Mouse (Mus musculus) liver, embryonic 16.5 days (tissue): Measurements from ENCODE around the gene Crcp. TPM values are rescaled to one million over a fixed set of nuclear protein-coding genes. Genes with fewer than 3 reads are reported as not detected.

Experiments used
- ATAC-seq: fragments of 200-750 bp; cut with Nextera tagmentation; 2 replicates; pipeline ENCODE4 v1.8.0; 2017; ENCODE audit warnings: low read depth, mild to moderate bottlenecking, moderate number of reproducible peaks, moderate library complexity
- H3K27ac ChIP-seq: fragments of 300-500 bp; sonication (generic); 2 replicates; pipeline ENCODE4 v1.5.1; 2014; ENCODE audit warnings: mild to moderate bottlenecking, low read length
- H3K27me3 ChIP-seq: fragments of 300-500 bp; sonication (generic); 2 replicates; pipeline ENCODE4 v1.6.1; 2014; ENCODE audit warnings: low read depth, low read length, mixed read lengths; ENCODE audit not compliant: control insufficient read depth, insufficient read depth
- H3K36me3 ChIP-seq: fragments of 300-500 bp; sonication (generic); 2 replicates; pipeline ENCODE4 v1.6.1; 2014; ENCODE audit warnings: mild to moderate bottlenecking; ENCODE audit not compliant: control insufficient read depth, insufficient read depth
- H3K4me1 ChIP-seq: fragments of 300-500 bp; sonication (generic); 2 replicates; pipeline ENCODE4 v1.6.1; 2014; ENCODE audit warnings: low read depth, low read length, mixed read lengths; ENCODE audit not compliant: control insufficient read depth
- H3K4me2 ChIP-seq: fragments of 300-500 bp; sonication (generic); 2 replicates; pipeline ENCODE4 v1.6.1; 2014; ENCODE audit warnings: low read depth, low read length, mixed read lengths
- H3K4me3 ChIP-seq: fragments of 300-500 bp; sonication (generic); 2 replicates; pipeline ENCODE4 v1.5.1; 2014; ENCODE audit warnings: low read depth, mild to moderate bottlenecking, low read length
- H3K9ac ChIP-seq: fragments of 300-500 bp; sonication (generic); 2 replicates; pipeline ENCODE4 v1.6.1; 2014; ENCODE audit warnings: low read depth, low read length
- H3K9me3 ChIP-seq: fragments of 300-500 bp; sonication (generic); replicated peaks from 2 replicates; pipeline ENCODE4 v1.6.1; 2016; ENCODE audit warnings: low read length; ENCODE audit not compliant: control insufficient read depth
- WGBS: fragments of 180-500 bp; shearing (Covaris S2); extraction: QIAGEN DNeasy Blood & Tissue Kit; methylation state at CpG from one replicate; pipeline ENCODE4 v1.1.7; 2014; ENCODE audit not compliant: insufficient replicate concordance; 5-methylcytosine and 5-hydroxymethylcytosine counted together
- polyA plus RNA-seq: library from polyadenylated mRNA; unstranded; fragments of >200 nt; fragmentation: Nextera tagmentation; extraction: Ambion mirVana; gene quantifications from 2 replicates; pipeline ENCODE4 v1.2.1, GENCODE M21; 2015

The Crcp gene
- polyA plus RNA-seq, 1 experiment from 2014 or later: 17.8 TPM

- Histone ChIP-seq H3K36me3 (peaks cover 3% of the 10 kb centered on the region; the same call in 1 of the 2 replicates), H3K27me3 (no peaks in the 10 kb centered on the region), H3K27ac (peak overlapping the region; percentile 8; the same call in 1 of the 2 replicates), H3K9me3 (no peaks in the 10 kb centered on the region), H3K4me2 (no peak overlapping the region), H3K4me3 (no peak overlapping the region), H3K4me1 (peaks cover 13% of the 10 kb centered on the region; the same call in 1 of the 2 replicates), H3K9ac (no peak overlapping the region)
- peak; percentile 43; the same call in 1 of the 2 replicates for ATAC-seq
- 73% methylated on average over 12 of the region's 12 CpGs for WGBS
Measured at GRCm38 (mm10) chr5:130059413-130060328, 30.6 kb downstream of the Crcp start.

- H3K4me3 ChIP-seq: no peak overlapping the region
- H3K4me2 ChIP-seq: no peak overlapping the region
- ATAC-seq: 0 out of 2 replicates have a peak, but pooled peaks have one; percentile 6
- no peak overlapping the region for H3K27ac ChIP-seq
- no peaks in the 10 kb centered on the region for H3K27me3 ChIP-seq
- peaks cover 3% of the 10 kb centered on the region; the same call in 1 of the 2 replicates for H3K36me3 ChIP-seq
- peaks cover 11% of the 10 kb centered on the region; the same call in 1 of the 2 replicates for H3K4me1 ChIP-seq
- WGBS: 75% methylated on average over 4 of the region's 4 CpGs
- no peak overlapping the region for H3K9ac ChIP-seq
- no peaks in the 10 kb centered on the region for H3K9me3 ChIP-seq
Measured at GRCm38 (mm10) chr5:130060329-130060665, 31.2 kb downstream of the Crcp start.

DNA sequence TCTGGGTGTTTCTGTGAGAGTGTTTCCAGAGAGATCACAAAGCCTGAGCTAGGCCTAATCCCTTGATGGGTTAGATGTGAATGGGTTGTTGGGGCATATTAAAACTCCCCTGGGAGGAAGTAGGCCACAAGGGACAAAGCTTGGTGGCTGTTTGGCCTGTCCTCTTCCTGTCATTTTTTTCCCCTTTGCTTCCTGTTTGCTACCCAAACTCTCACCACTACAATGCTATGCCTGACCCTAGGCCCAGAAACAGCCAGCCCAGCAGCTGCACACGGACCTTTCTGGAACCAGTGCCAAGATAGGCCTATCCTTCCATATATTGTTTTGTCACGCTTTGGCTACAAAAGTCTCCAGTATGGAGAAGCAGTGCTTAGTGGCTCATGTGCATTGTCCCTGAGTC lies 33.0 kb downstream of the Crcp start:
- Histone ChIP-seq H3K27ac (no peak overlapping the region), H3K36me3 (peaks cover 3% of the 10 kb centered on the region; the same call in 1 of the 2 replicates), H3K9ac (no peak overlapping the region), H3K9me3 (no peaks in the 10 kb centered on the region), H3K27me3 (no peaks in the 10 kb centered on the region), H3K4me3 (no peak overlapping the region), H3K4me1 (peaks cover 5% of the 10 kb centered on the region; the same call in 1 of the 2 replicates), H3K4me2 (no peak overlapping the region)
- WGBS: 47% methylated on average over 2 of the region's 2 CpGs
- peak; percentile 17; the same call in 1 of the 2 replicates for ATAC-seq

- H3K4me1 ChIP-seq: peaks cover 15% of the 10 kb centered on the region; the same call in 1 of the 2 replicates
- peaks cover 3% of the 10 kb centered on the region; the same call in 1 of the 2 replicates for H3K36me3 ChIP-seq
- no peak overlapping the region for H3K9ac ChIP-seq
- H3K4me3 ChIP-seq: no peak overlapping the region
- no peak overlapping the region for H3K27ac ChIP-seq
- ATAC-seq: no peak
- whole genome bisulfite sequencing: 65% methylated on average over 2 of the region's 2 CpGs
- no peak overlapping the region for H3K4me2 ChIP-seq
- H3K9me3 ChIP-seq: no peaks in the 10 kb centered on the region
- no peaks in the 10 kb centered on the region for H3K27me3 ChIP-seq
Measured at GRCm38 (mm10) chr5:130063760-130064159, 34.7 kb downstream of the Crcp start.

- no peak overlapping the region for H3K4me2 ChIP-seq
Measured at GRCm38 (mm10) chr5:130065579-130065978, 36.5 kb downstream of the Crcp start.

GRCm38 (mm10) chr5:130067841-130068264 lies 38.8 kb downstream of the Crcp start:
- H3K27ac ChIP-seq: no peak overlapping the region
- H3K27me3 ChIP-seq: no peaks in the 10 kb centered on the region
- peak; percentile 54 for ATAC-seq
- no peak overlapping the region for H3K4me2 ChIP-seq
- no peaks in the 10 kb centered on the region for H3K36me3 ChIP-seq
- peaks cover 10% of the 10 kb centered on the region; the same call in 1 of the 2 replicates for H3K4me1 ChIP-seq
- no peaks in the 10 kb centered on the region for H3K9me3 ChIP-seq
- WGBS: 27% methylated on average over 3 of the region's 3 CpGs
- H3K4me3 ChIP-seq: no peak overlapping the region
- H3K9ac ChIP-seq: no peak overlapping the region

More at GRCm38 (mm10) chr5:130065579-130065978, 36.5 kb downstream of the Crcp start:
- Histone ChIP-seq H3K27me3 (no peaks in the 10 kb centered on the region), H3K9me3 (no peaks in the 10 kb centered on the region), H3K4me1 (peaks cover 10% of the 10 kb centered on the region; the same call in 1 of the 2 replicates), H3K4me3 (no peak overlapping the region), H3K36me3 (peaks cover under 1% of the 10 kb centered on the region; the same call in 1 of the 2 replicates), H3K27ac (no peak overlapping the region), H3K9ac (no peak overlapping the region)
- WGBS: 87% methylated on average over 1 of the region's 1 CpGs
- ATAC-seq: no peak

- Histone ChIP-seq H3K27ac (peak within 1 kb of the TSS; percentile 20; the same call in 1 of the 2 replicates), H3K9ac (no peak within 1 kb of the TSS), H3K4me3 (no peak within 1 kb of the TSS), H3K36me3 (no peaks in the 10 kb centered on the region), H3K4me1 (peaks cover 4% of the 10 kb centered on the region; the same call in 1 of the 2 replicates), H3K4me2 (no peak within 1 kb of the TSS), H3K27me3 (no peaks in the 10 kb centered on the region; the same call in 1 of the 2 replicates), H3K9me3 (no peaks in the 10 kb centered on the region)
- ATAC-seq: no peak
- WGBS: 78% methylated on average over 6 of the region's 6 CpGs
Measured at GRCm38 (mm10) chr5:130073026-130073425, 43.9 kb downstream of the Crcp start, which contains the start of gene Tpst1. Gene Tpst1 (plus strand): TSS chr5:130073326.

DNA sequence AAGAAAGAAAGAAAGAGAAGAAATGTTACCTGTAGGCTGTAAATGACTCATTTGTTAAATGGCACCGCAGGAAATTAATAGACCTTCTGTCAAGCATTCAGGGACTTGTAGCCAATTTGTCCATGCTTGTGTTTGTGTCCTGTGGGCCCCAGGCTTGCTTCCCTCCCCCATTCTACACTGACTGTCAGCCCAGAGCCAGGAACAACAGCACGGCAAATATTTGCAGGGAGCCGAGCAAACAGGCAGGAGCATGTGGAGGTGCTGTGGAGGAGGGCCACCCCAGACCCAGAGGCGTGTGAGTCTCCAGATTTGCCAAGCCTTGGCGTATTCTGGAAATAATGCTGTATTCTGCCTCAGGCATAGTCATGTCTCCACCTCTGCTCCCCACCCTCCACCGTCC lies 45.4 kb downstream of the Crcp start:
- Histone ChIP-seq H3K9ac (no peak overlapping the region), H3K27ac (peak overlapping the region; percentile 43; the same call in 1 of the 2 replicates), H3K9me3 (no peaks in the 10 kb centered on the region), H3K4me3 (no peak overlapping the region), H3K36me3 (no peaks in the 10 kb centered on the region), H3K27me3 (peaks cover 3% of the 10 kb centered on the region; the same call in 1 of the 2 replicates), H3K4me2 (peak overlapping the region; percentile 9; the same call in 1 of the 2 replicates), H3K4me1 (peaks cover 9% of the 10 kb centered on the region)
- WGBS: 61% methylated on average over 6 of the region's 6 CpGs
- ATAC-seq: peak; percentile 67
